Comparison of ENCODE assay signal across 21 mouse cellular contexts in genomic region chr10:32869541-32869940, GRCm38 (mm10). TPM values are rescaled to one million over a fixed set of nuclear protein-coding genes. Genes with fewer than 3 reads are reported as not detected.
DNase-seq lines count a peak whose midpoint lies in the region; ATAC-seq and TF ChIP-seq lines count a peak whose summit lies in the region.
"Had no signal": no experiment of that assay in that cellular context is flagged by ENCODE, and none has a peak within 500 bp of the region (broad histone marks: within the 10 kb centered on the region; RNA-seq: fewer than 3 reads in every experiment).

No protein-coding gene starts in this region.

- no peak overlapping the region for H3K4me3 ChIP-seq in midbrain, postnatal 0 days (ENCODE audit: low read depth, low read length)
- no peak overlapping the region for H3K4me3 ChIP-seq in midbrain, embryonic 14.5 days (replicated peaks; ENCODE audit: low read depth, low read length)
- H3K4me3 ChIP-seq: hindbrain, embryonic 15.5 days; limb, embryonic 12.5 days; liver, embryonic 15.5 days had no signal

- peak; percentile 24 to 43 for DNase-seq in frontal cortex, postnatal 36 days (ENCODE audit: low spot score in 2 of 2)
- no peak for DNase-seq in frontal cortex, postnatal 14 days (ENCODE audit: low spot score in 2 of 2)
- DNase-seq in midbrain, postnatal 0 days (ENCODE audit: low spot score) = peak; percentile 22
- no peak for DNase-seq in midbrain, embryonic 14.5 days
- DNase-seq in brain, embryonic 14.5 days (ENCODE audit: low read depth) = peak; percentile 70
- DNase-seq in left cerebral cortex, adult 9 months (ENCODE audit: low spot score in 2 of 2) = peak; percentile 35 to 48
- DNase-seq: adrenal gland, postnatal 10 days; embryo, embryonic 11 days; gastrocnemius, postnatal 10 days; heart, postnatal 10 days; kidney, adult 11 months; kidney, postnatal 25 days; lung, postnatal 10 days had no signal

- no peak overlapping the region for H3K27ac ChIP-seq in midbrain, postnatal 0 days (ENCODE audit: low read depth, low read length)
- no peak overlapping the region for H3K27ac ChIP-seq in midbrain, embryonic 14.5 days (replicated peaks; ENCODE audit: low read depth, low read length)
- H3K27ac ChIP-seq: hindbrain, embryonic 15.5 days; limb, embryonic 12.5 days; liver, embryonic 15.5 days had no signal

- TF ChIP-seq CTCF in midbrain, postnatal 0 days (IDR thresholded peaks at IDR 0.05) = no peak
- TF ChIP-seq CTCF in brain, embryonic 14.5 days (IDR thresholded peaks at IDR 0.05; ENCODE audit: borderline replicate concordance, extremely low read depth, insufficient read depth, insufficient read length) = no peak

- no peaks in the 10 kb centered on the region for H3K4me1 ChIP-seq in midbrain, postnatal 0 days (ENCODE audit: insufficient read depth, low read length)
- H3K4me1 ChIP-seq in midbrain, embryonic 14.5 days (ENCODE audit: control insufficient read depth, insufficient read depth, low read length) = no peaks in the 10 kb centered on the region
- H3K4me1 ChIP-seq: hindbrain, embryonic 15.5 days; limb, embryonic 12.5 days; liver, embryonic 15.5 days had no signal

- ATAC-seq in midbrain, postnatal 0 days (ENCODE audit: low FRiP score) = no peak
- ATAC-seq in midbrain, embryonic 14.5 days (ENCODE audit: low FRiP score, low TSS enrichment) = no peak
- no peak for ATAC-seq in CD4-positive, CD25-positive, alpha-beta regulatory T cell, adult 4 months

- H3K4me2 ChIP-seq in midbrain, postnatal 0 days (ENCODE audit: low read depth, low read length, poor library complexity, severe bottlenecking) = no peak overlapping the region
- no peak overlapping the region for H3K4me2 ChIP-seq in midbrain, embryonic 14.5 days (ENCODE audit: low read length)
- H3K4me2 ChIP-seq: hindbrain, embryonic 15.5 days; limb, embryonic 12.5 days; liver, embryonic 15.5 days had no signal

- no peak for TF ChIP-seq POLR2A in brain, embryonic 14.5 days (IDR thresholded peaks at IDR 0.05; ENCODE audit: borderline replicate concordance, extremely low read depth, insufficient read depth, insufficient read length, poor library complexity, severe bottlenecking)

- H3K27me3 ChIP-seq in midbrain, postnatal 0 days (ENCODE audit: insufficient read depth, low read length) = no peaks in the 10 kb centered on the region
- H3K27me3 ChIP-seq in midbrain, embryonic 14.5 days (ENCODE audit: control insufficient read depth, insufficient read depth, low read length) = no peaks in the 10 kb centered on the region
- H3K27me3 ChIP-seq: hindbrain, embryonic 15.5 days; limb, embryonic 12.5 days; liver, embryonic 15.5 days had no signal

- 32% methylated on average over 1 of the region's 1 CpGs for WGBS in midbrain, postnatal 0 days
- WGBS in midbrain, embryonic 14.5 days = 37% methylated on average over 1 of the region's 1 CpGs

- H3K36me3 ChIP-seq in midbrain, postnatal 0 days (ENCODE audit: insufficient read depth, low read length) = no peaks in the 10 kb centered on the region
- no peaks in the 10 kb centered on the region for H3K36me3 ChIP-seq in midbrain, embryonic 14.5 days (ENCODE audit: control insufficient read depth, insufficient read depth, low read length)
- H3K36me3 ChIP-seq: hindbrain, embryonic 15.5 days; limb, embryonic 12.5 days; liver, embryonic 15.5 days had no signal

- H3K9me3 ChIP-seq in midbrain, postnatal 0 days (ENCODE audit: low read length) = no peaks in the 10 kb centered on the region
- H3K9me3 ChIP-seq in midbrain, embryonic 14.5 days (ENCODE audit: control insufficient read depth, low read length) = no peaks in the 10 kb centered on the region
- H3K9me3 ChIP-seq: hindbrain, embryonic 15.5 days; limb, embryonic 12.5 days; liver, embryonic 15.5 days had no signal

- H3K9ac ChIP-seq in midbrain, postnatal 0 days (replicated peaks; ENCODE audit: low read length, poor library complexity, severe bottlenecking) = no peak overlapping the region
- no peak overlapping the region for H3K9ac ChIP-seq in midbrain, embryonic 14.5 days (replicated peaks; ENCODE audit: low read length)
- H3K9ac ChIP-seq: hindbrain, embryonic 15.5 days; limb, embryonic 12.5 days; liver, embryonic 15.5 days had no signal

RNA-seq across cellular contexts. Expression of gene Nkain2, which starts 20.7 kb away (rescaled TPM):
- 45.0 and 68.5 TPM in 2 replicates for total RNA-seq in midbrain, postnatal 0 days (2014; rRNA removed)
- 17.8 and 23.3 TPM in 2 replicates for polyA plus RNA-seq in midbrain, postnatal 0 days (2015; fragmentation: Nextera tagmentation; extraction: Ambion mirVana)
- 13.6 and 25.6 TPM in 2 replicates for polyA plus RNA-seq in midbrain, embryonic 14.5 days (2014; fragmentation: Nextera tagmentation; extraction: Ambion mirVana)
- 12.4 and 12.9 TPM in 2 replicates for polyA plus RNA-seq in brain, embryonic 14.5 days (2012; rRNA removed)
- under 1 TPM in 1 of 2 experiments, not detected in 1; 0.13 TPM for polyA plus RNA-seq in CD4-positive, CD25-positive, alpha-beta regulatory T cell, adult 4 months (2017; shearing (Covaris generic))
- total RNA-seq: megakaryocyte-erythroid progenitor cell, adult 5-6 weeks; MEL; monocyte, adult 5-6 weeks had no signal
- polyA plus RNA-seq: thymus, postnatal 0 days had no signal

Comparison
In these comparisons a context has a peak if more than half of its experiments do, and no peak if none do; other contexts are left out.
1. DNase-seq: peak in frontal cortex, postnatal 36 days (2 of 2), midbrain, postnatal 0 days (single experiment), brain, embryonic 14.5 days (single experiment) and left cerebral cortex, adult 9 months (2 of 2); none in frontal cortex, postnatal 14 days (0 of 2) and midbrain, embryonic 14.5 days (single experiment).
2. RNA of gene Nkain2, which starts 20.7 kb away (polyA plus RNA-seq): 17.8 to 23.3 TPM in midbrain, postnatal 0 days, 13.6 to 25.6 TPM in midbrain, embryonic 14.5 days and 12.4 to 12.9 TPM in brain, embryonic 14.5 days; 0.13 TPM in CD4-positive, CD25-positive, alpha-beta regulatory T cell, adult 4 months; every median in the first group is over 10 times any median in the second.